Mouse (Mus musculus) embryonic stem cell, embryonic (primary cell): ENCODE results near the gene Tent5c.

Experiments used
- CTCF ChIA-PET, 4 experiments: fragments of 300-600 bp in 2 of 4; fragments of 350-600 bp in 2 of 4; sonication (Branson Sonifier 250); formaldehyde crosslinking; loops; one replicate each; lab custom pipeline; 2022; ENCODE audit warnings: inconsistent platforms in 2 of 4; lab: Charles Lee
- POLR2A ChIA-PET, 4 experiments: fragments of 300-600 bp in 2 of 4; fragments of 350-600 bp in 2 of 4; sonication (Branson Sonifier 250); formaldehyde crosslinking; loops; one replicate each; lab custom pipeline; 2022; ENCODE audit warnings: antibody characterized with exemption in 4 of 4, inconsistent platforms in 1 of 4; lab: Charles Lee

The Tent5c gene

GRCm38 (mm10) chr3:100494912-100495311, 5.8 kb upstream of the Tent5c start:
- POLR2A ChIA-PET: no interaction called here
- CTCF ChIA-PET: no interaction called here

DNA sequence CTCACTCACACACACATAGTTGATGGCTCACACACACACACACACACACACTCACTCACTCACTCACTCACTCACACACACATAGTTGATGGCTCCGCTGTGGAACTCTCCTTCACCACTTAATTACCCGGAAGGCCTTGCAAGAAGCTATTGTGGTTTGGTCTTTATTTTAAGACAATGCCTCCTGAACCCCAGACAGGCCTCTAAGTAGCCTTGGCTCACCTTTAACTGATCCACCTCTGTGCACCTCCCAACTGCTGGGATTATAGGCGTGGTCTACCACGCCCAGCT, 831 bp upstream of the Tent5c start:
- CTCF ChIA-PET: interaction anchor here in 2 of 4 experiments (0.7 to 1.5 kb wide), 2 partner anchors 68 to 126 kb away, joined by 3 to 4 read pairs; no protein-coding TSS in a partner anchor
- POLR2A ChIA-PET: interaction anchor here in 3 of 4 experiments (0.6 to 2.6 kb wide), 16 partner anchors 8 to 1349 kb away, joined by 3 to 19 read pairs (median 4); partner anchors contain the start of gene Wars2 (in 1 of the 3)

GRCm38 (mm10) chr3:100488251-100489132, 632 bp downstream of the Tent5c start:
- ChIA-PET POLR2A (interaction anchor here in 3 of 4 experiments (0.5 to 2.6 kb wide), 25 partner anchors 8 to 1679 kb away, joined by 3 to 19 read pairs (median 3); partner anchors contain the start of gene Trim45 (in 2 of the 3)), CTCF (interaction anchor here in 2 of 4 experiments (0.6 to 0.9 kb wide), 2 partner anchors 66 to 73 kb away, joined by 3 to 4 read pairs; no protein-coding TSS in a partner anchor)

DNA sequence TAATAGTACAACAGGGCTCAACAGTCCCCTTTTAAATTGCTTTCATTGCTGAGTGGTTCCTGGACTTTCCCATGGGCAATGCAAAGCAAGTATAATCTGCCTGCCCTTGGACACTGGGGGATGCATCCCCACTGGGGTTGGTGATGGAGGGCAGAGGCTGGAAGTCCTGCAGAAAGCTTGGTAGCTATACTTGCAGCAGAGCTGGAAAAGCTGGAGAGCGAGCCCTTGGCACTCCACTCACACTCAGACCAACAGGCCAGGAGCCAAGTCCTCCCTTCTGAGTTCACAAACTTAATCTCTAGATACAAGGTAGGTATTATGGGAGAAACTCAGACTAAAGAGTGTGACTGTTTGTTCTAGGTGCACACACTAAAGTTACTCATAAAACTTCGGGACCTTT, 2.1 kb downstream of the Tent5c start:
- POLR2A ChIA-PET: interaction anchor here in 1 of 4 experiments (1.3 to 1.9 kb wide), 4 partner anchors 8 to 19 kb away, joined by 3 to 6 read pairs (median 5); no protein-coding TSS in a partner anchor

GRCm38 (mm10) chr3:100485390-100486132, 3.6 kb downstream of the Tent5c start:
- ChIA-PET CTCF (interaction anchor here in 2 of 4 experiments (1.1 to 1.2 kb wide), 1 partner anchor 63 kb away, joined by 3 to 5 read pairs; no protein-coding TSS in a partner anchor), POLR2A (interaction anchor here in 2 of 4 experiments (0.5 to 0.7 kb wide), 2 partner anchors 8 to 272 kb away, joined by 3 to 5 read pairs; no protein-coding TSS in a partner anchor)

More for the DNA sequence above, 2.1 kb downstream of the Tent5c start:
- CTCF ChIA-PET: interaction anchor here in 2 of 4 experiments (0.6 to 1.0 kb wide), 2 partner anchors 12 to 67 kb away, joined by 3 to 4 read pairs; no protein-coding TSS in a partner anchor

DNA sequence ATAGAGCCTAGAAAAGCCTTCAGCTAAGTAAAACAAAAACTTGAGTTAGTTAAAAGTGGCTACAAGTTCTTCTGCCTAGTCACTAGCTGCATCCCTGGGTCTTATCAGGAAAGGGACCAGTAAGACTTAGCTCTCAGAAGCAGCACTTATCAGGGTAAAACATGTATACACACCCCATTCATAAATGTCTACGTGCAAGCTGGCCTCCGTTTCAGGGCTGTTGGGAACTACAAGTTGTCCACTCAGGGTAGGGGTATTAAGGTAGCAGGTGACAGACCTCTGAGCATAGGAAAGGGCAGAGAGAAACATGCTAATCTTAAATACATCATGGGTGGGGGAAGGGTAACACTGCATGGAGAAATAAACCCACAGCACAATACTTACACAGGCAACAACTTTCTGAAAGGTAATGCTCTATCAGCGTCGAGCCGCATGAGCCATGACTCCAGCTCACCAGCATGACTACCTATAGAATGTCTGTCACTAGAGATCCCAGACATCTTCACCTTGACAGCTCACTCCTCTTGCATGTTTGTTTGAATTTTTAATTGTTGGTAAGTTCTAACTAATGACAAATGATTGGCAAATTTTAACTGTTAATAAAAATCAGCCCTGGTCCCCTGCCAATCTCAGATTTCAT, 6.0 kb downstream of the Tent5c start:
- CTCF ChIA-PET: interaction anchor here in 1 of 4 experiments (0.5 kb wide), 1 partner anchor 61 kb away, joined by 3 read pairs; no protein-coding TSS in a partner anchor
- POLR2A ChIA-PET: interaction anchor here in 1 of 4 experiments (0.8 kb wide), 1 partner anchor 12 kb away, joined by 3 read pairs; no protein-coding TSS in a partner anchor

DNA sequence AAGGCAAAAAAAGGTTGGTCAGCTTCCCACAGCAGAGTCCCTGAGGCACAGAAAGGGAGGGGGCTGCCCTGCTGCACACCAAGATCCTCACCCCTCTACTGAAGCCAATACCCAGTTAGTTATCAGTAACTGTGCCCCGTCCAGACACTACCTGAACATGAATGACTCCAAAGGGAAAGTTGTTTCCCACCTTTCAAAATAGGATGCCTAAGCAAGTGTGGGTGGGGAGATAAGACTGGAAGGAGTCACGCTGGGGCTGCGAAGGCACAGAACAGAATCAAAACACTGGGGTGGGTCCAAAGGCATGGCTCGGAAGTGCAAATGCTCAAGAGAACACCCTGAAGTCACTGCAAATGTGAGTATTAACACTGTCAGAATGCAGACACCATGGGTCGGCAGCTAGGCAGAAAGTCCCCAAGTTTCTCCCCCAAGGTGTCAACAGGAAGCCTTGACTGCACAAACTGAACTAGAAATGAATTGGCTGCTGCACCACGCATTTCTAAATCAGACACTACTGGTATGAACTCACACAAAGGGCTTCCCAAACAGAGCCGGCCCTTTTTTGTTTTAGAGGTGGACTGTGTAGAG, 6.7 kb downstream of the Tent5c start:
- CTCF ChIA-PET: no interaction called here

GRCm38 (mm10) chr3:100480251-100481005, 8.7 kb downstream of the Tent5c start:
- ChIA-PET CTCF (no interaction called here), POLR2A (interaction anchor here in 2 of 4 experiments (0.7 to 2.8 kb wide), 2 partner anchors 9 to 725 kb away, joined by 3 to 11 read pairs; partner anchors contain the start of gene Tent5c (in 1 of the 2))

More for the DNA sequence above, 6.7 kb downstream of the Tent5c start:
- POLR2A ChIA-PET: interaction anchor here in 2 of 4 experiments (0.6 to 0.8 kb wide), 4 partner anchors 11 to 358 kb away, joined by 3 to 9 read pairs (median 3); no protein-coding TSS in a partner anchor

DNA sequence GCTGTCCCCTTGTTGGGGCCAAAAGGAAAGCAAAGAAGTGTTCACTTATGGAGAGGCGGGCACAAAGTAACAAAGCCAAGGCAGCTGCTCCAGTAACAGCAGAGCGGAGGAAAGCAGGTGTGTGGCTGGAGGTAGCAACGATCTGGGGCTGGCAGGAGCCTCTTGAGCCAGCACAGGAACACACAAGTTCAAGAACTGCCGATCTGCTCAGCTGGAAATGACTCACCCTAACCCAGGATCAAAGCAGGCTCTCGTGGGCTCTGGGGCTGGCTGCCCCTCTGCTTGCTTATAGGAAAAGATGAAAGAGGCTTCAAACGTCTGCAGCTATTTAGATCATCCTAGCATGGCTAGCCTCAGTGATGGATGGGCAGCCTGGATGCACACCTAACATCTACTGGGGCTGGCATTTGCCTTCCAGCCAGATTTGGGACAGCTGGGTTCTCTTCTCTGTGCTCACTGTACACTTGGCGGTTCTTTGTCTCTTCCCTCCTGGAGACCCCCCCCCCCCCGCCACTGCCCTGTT, 14.1 kb downstream of the Tent5c start:
- ChIA-PET POLR2A (interaction anchor here in 3 of 4 experiments (0.6 to 1.0 kb wide), 5 partner anchors 15 to 272 kb away, joined by 3 to 7 read pairs (median 3); partner anchors contain the start of gene Tent5c (in 1 of the 3)), CTCF (interaction anchor here in 1 of 4 experiments (0.9 kb wide), 2 partner anchors 12 to 53 kb away, joined by 3 read pairs; no protein-coding TSS in a partner anchor)

- ChIA-PET CTCF (interaction anchor here in 1 of 4 experiments (0.9 kb wide), 1 partner anchor 13 kb away, joined by 3 read pairs; no protein-coding TSS in a partner anchor), POLR2A (interaction anchor here in 3 of 4 experiments (0.6 to 1.0 kb wide), 5 partner anchors 15 to 272 kb away, joined by 3 to 7 read pairs (median 3); partner anchors contain the start of gene Tent5c (in 1 of the 3))
Observed at GRCm38 (mm10) chr3:100474536-100474935, 14.6 kb downstream of the Tent5c start.

DNA sequence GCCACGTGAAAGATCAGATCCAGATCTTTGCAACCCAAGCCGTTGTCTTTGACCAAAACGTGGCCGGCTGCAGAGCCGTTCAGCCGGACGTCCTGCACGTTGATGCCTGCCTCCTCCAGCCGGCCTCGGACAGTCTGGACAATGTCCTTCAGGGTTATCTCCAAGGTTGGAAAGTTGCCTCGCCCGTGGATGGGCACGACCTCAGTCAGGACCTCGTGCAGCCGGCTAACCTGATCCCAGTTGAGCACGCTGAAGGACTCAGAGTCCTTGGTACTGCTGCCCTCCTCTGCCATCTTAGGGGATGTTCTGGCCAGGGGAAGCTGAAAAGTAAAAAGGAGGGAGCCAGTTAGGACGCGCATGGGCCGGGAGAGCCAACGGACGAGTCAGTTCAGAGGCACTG, 16.0 kb downstream of the Tent5c start:
- POLR2A ChIA-PET: interaction anchor here in 3 of 4 experiments (0.7 to 2.7 kb wide), 3 partner anchors 12 to 17 kb away, joined by 3 to 19 read pairs (median 3); partner anchors contain the start of gene Tent5c (in 2 of the 3)
- CTCF ChIA-PET: interaction anchor here in 2 of 4 experiments (0.6 to 1.6 kb wide), 3 partner anchors 23 to 114 kb away, joined by 3 to 4 read pairs (median 3); no protein-coding TSS in a partner anchor

- POLR2A ChIA-PET: interaction anchor here in 1 of 4 experiments (1.1 kb wide), 1 partner anchor 12 kb away, joined by 3 read pairs; no protein-coding TSS in a partner anchor
Observed at GRCm38 (mm10) chr3:100470902-100471301, 18.2 kb downstream of the Tent5c start.

DNA sequence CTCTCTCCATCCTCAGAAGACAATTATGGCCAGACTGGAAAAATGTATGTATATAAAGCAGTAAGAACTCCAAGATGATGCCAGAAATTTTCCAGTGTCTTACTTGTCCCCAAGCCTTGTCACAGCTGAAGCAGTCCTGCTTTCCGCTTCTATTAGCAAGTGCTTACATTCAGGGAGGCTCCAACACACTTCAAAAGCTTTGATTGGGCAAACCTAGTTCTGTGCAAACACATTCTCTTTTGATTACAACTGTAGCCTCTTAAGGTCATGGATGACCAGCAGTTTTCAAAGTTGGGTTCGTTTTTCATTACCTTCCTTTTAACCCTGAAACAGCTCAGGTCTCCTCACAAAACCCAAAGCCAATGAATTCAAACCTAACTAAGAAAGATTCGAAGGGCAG, 19.0 kb downstream of the Tent5c start:
- CTCF ChIA-PET: interaction anchor here in 1 of 4 experiments (1.1 kb wide), 1 partner anchor 48 kb away, joined by 3 read pairs; no protein-coding TSS in a partner anchor
- POLR2A ChIA-PET: interaction anchor here in 2 of 4 experiments (0.9 to 1.2 kb wide), 2 partner anchors 18 to 113 kb away, joined by 3 to 5 read pairs; no protein-coding TSS in a partner anchor

More at GRCm38 (mm10) chr3:100470902-100471301, 18.2 kb downstream of the Tent5c start:
- CTCF ChIA-PET: interaction anchor here in 1 of 4 experiments (1.1 kb wide), 1 partner anchor 49 kb away, joined by 3 read pairs; no protein-coding TSS in a partner anchor

DNA sequence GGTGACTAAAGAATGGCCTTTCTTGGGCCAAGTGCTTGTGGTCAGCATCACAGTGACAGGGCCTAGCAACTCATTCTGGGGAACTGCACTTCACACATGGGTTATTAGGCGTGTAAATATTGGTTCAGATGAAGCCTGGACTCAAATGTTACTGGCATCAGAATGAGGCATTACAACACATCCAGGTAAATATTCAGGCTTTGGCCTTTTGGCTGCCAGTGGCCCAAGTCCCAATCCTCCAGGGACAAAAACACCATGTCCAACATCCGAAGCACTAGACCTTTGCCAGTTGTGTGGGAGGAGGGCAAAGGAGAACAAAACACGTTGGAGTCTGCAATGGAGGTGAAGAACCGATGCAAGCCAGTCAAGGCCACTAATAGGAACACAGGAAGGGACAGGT, 22.6 kb downstream of the Tent5c start:
- CTCF ChIA-PET: no interaction called here
- POLR2A ChIA-PET: no interaction called here

DNA sequence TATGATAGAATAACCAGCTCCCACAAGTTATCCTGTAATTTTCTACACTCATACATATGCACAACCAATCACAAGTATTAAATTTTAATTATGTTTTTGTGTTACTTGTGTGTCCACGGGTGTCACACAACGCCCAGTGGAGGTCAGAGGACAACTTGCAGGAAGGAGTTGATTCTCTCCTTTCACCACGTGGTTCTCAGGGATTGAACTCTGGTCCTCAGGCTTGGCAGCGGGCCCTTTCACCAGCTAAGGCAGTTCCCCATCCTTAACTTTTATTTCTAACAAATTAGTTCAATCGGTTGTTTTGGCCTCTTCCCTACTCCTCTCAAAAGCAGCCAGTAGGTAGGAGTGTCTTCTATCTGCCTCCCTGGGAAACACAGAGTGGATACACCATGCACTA, 24.5 kb downstream of the Tent5c start:
- ChIA-PET POLR2A (no interaction called here), CTCF (no interaction called here)

GRCm38 (mm10) chr3:100463959-100464265, 25.2 kb downstream of the Tent5c start:
- ChIA-PET POLR2A (interaction anchor here in 1 of 4 experiments (0.8 kb wide), 1 partner anchor 294 kb away, joined by 3 read pairs; no protein-coding TSS in a partner anchor), CTCF (interaction anchor here in 1 of 4 experiments (0.8 kb wide), 1 partner anchor 42 kb away, joined by 3 read pairs; no protein-coding TSS in a partner anchor)
